In genomic region chr14:33371248-33371647, GRCm38 (mm10) we compare ENCODE assay signal across 9 mouse cellular contexts.
A peak's percentile ranks its signal among the peaks of the same experiment; 100 is the strongest.
DNase-seq lines count a peak whose midpoint lies in the region; ATAC-seq and TF ChIP-seq lines count a peak whose summit lies in the region.
"Had no signal": no experiment of that assay in that cellular context is flagged by ENCODE, and none has a peak within 500 bp of the region (broad histone marks: within the 10 kb centered on the region; RNA-seq: fewer than 3 reads in every experiment).

No protein-coding gene starts in this region.

- peak; percentile 79 for DNase-seq in adrenal gland, postnatal 10 days
- DNase-seq in embryonic facial prominence, embryonic 10.5 days (ENCODE audit: low spot score), result peak; percentile 81
- peak; percentile 30 to 46 for DNase-seq in heart, adult 9 months (ENCODE audit: low spot score in 2 of 2)
- DNase-seq in kidney, adult 9 months, result peak; percentile 72
- DNase-seq in liver, adult 2 months (ENCODE audit: extremely low read depth, low read depth, low spot score), result peak; percentile 35
- DNase-seq in neural tube, embryonic 11.5 days (ENCODE audit: low spot score), result peak; percentile 75
- DNase-seq in thymus, postnatal 25 days, result peak; percentile 39

- ATAC-seq in neural tube, embryonic 11.5 days (ENCODE audit: insufficient read depth, low FRiP score, low TSS enrichment), result peak; percentile 62; the same call in 1 of the 2 replicates

- H3K27me3 ChIP-seq in E14TG2a.4 (ENCODE audit: insufficient read depth, low read length), result 0 out of 2 replicates have a peak, but pooled peaks cover 4% of the 10 kb centered on the region
- H3K27me3 ChIP-seq in embryonic facial prominence, embryonic 10.5 days (replicated peaks; ENCODE audit: low read depth, poor library complexity, severe bottlenecking), result no peaks in the 10 kb centered on the region
- no peaks in the 10 kb centered on the region for H3K27me3 ChIP-seq in liver, adult 2 months (ENCODE audit: control insufficient read depth, insufficient read depth, low read length)
- H3K27me3 ChIP-seq in neural tube, embryonic 11.5 days (ENCODE audit: control insufficient read depth, insufficient read depth, low read length), result no peaks in the 10 kb centered on the region

- H3K36me3 ChIP-seq in E14TG2a.4 (ENCODE audit: insufficient read depth, low read length), result no peaks in the 10 kb centered on the region; the same call in none of the 2 replicates
- no peaks in the 10 kb centered on the region for H3K36me3 ChIP-seq in embryonic facial prominence, embryonic 10.5 days (replicated peaks)
- H3K36me3 ChIP-seq in liver, adult 2 months (ENCODE audit: control insufficient read depth, insufficient read depth, low read length), result no peaks in the 10 kb centered on the region
- no peaks in the 10 kb centered on the region for H3K36me3 ChIP-seq in neural tube, embryonic 11.5 days (ENCODE audit: control insufficient read depth, insufficient read depth, low read length)

- no peak overlapping the region for H3K27ac ChIP-seq in embryonic facial prominence, embryonic 10.5 days (replicated peaks)
- no peak overlapping the region for H3K27ac ChIP-seq in liver, adult 2 months (replicated peaks; ENCODE audit: insufficient read depth, low read depth, low read length)
- no peak overlapping the region for H3K27ac ChIP-seq in neural tube, embryonic 11.5 days (ENCODE audit: low read depth, low read length)
- H3K27ac ChIP-seq: heart, embryonic 13.5 days had no signal

- no peaks in the 10 kb centered on the region for H3K9me3 ChIP-seq in E14TG2a.4 (ENCODE audit: low read length)
- no peaks in the 10 kb centered on the region for H3K9me3 ChIP-seq in embryonic facial prominence, embryonic 10.5 days
- no peaks in the 10 kb centered on the region for H3K9me3 ChIP-seq in neural tube, embryonic 11.5 days (ENCODE audit: control insufficient read depth, low read length)
- H3K9me3 ChIP-seq: heart, embryonic 13.5 days had no signal

- TF ChIP-seq POLR2A in liver, adult 2 months (IDR thresholded peaks at IDR 0.05; ENCODE audit: extremely low read depth, insufficient read depth, low read length), result no peak

- peaks cover 17% of the 10 kb centered on the region for H3K4me1 ChIP-seq in E14TG2a.4 (replicated peaks; ENCODE audit: low read depth, low read length)
- peaks cover 24% of the 10 kb centered on the region for H3K4me1 ChIP-seq in embryonic facial prominence, embryonic 10.5 days
- H3K4me1 ChIP-seq in liver, adult 2 months (ENCODE audit: control insufficient read depth, insufficient read depth, low read length), result peaks cover 3% of the 10 kb centered on the region
- H3K4me1 ChIP-seq in neural tube, embryonic 11.5 days (ENCODE audit: control insufficient read depth, insufficient read depth, low read length), result no peaks in the 10 kb centered on the region

- no peak overlapping the region for H3K9ac ChIP-seq in liver, adult 2 months (ENCODE audit: low read depth, low read length)
- H3K9ac ChIP-seq in neural tube, embryonic 11.5 days (ENCODE audit: low read length), result no peak overlapping the region

- TF ChIP-seq CTCF in E14TG2a.4 (conservative IDR thresholded peaks at IDR 0.05; ENCODE audit: low read length), result peak; percentile 30
- peak; percentile 83 for TF ChIP-seq CTCF in liver, adult 2 months (IDR thresholded peaks at IDR 0.05; ENCODE audit: low read depth, low read length)

- H3K4me3 ChIP-seq in E14TG2a.4 (replicated peaks; ENCODE audit: low read length), result no peak overlapping the region
- no peak overlapping the region for H3K4me3 ChIP-seq in embryonic facial prominence, embryonic 10.5 days
- no peak overlapping the region for H3K4me3 ChIP-seq in liver, adult 2 months (ENCODE audit: insufficient read depth, low read depth, low read length)
- no peak overlapping the region for H3K4me3 ChIP-seq in neural tube, embryonic 11.5 days (ENCODE audit: low read depth, low read length)
- H3K4me3 ChIP-seq: heart, embryonic 13.5 days had no signal

- H3K4me2 ChIP-seq in neural tube, embryonic 11.5 days (ENCODE audit: low read depth), result no peak overlapping the region
- H3K4me2 ChIP-seq: heart, embryonic 13.5 days had no signal

- no peaks in the 10 kb centered on the region for H3K79me2 ChIP-seq in liver, adult 2 months (ENCODE audit: control insufficient read depth, insufficient read depth, low read length)

- 19% methylated on average over 3 of the region's 3 CpGs for WGBS in embryonic facial prominence, embryonic 10.5 days
- WGBS in liver, adult 2 months, result 14% methylated on average over 3 of the region's 3 CpGs
- WGBS in neural tube, embryonic 11.5 days, result 18% methylated on average over 3 of the region's 3 CpGs
